Mouse (Mus musculus): ENCODE data around the gene 1700020D05Rik.

Gene 1700020D05Rik
- long read RNA-seq, experiment 1: 0 reads
- long read RNA-seq, experiment 2: 0 reads

DNA sequence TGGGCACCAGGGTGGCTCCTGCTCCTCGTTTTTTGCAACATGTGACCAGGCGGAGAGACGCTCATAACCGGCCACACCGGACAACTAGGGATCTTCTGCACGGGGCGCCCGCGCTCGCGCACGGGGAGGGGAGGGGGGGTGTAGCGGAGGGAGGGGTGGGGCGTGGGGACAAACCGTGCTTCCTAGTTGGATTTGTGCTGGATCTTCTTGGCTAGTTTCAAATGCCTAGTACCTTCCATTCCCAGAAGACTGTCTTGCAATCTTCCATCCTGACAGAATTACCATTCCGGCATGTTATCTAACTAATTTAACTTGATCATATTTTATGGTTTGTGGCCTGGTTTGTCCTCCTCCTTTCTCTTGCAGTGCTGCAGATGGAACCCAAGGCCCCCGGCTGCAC is at the start of gene 1700020D05Rik:
1700020D05Rik (minus strand) TSS at position 101 of the 400 bp plus-strand sequence.
- intact Hi-C loops (cut with DNase I): no loop called here

DNA sequence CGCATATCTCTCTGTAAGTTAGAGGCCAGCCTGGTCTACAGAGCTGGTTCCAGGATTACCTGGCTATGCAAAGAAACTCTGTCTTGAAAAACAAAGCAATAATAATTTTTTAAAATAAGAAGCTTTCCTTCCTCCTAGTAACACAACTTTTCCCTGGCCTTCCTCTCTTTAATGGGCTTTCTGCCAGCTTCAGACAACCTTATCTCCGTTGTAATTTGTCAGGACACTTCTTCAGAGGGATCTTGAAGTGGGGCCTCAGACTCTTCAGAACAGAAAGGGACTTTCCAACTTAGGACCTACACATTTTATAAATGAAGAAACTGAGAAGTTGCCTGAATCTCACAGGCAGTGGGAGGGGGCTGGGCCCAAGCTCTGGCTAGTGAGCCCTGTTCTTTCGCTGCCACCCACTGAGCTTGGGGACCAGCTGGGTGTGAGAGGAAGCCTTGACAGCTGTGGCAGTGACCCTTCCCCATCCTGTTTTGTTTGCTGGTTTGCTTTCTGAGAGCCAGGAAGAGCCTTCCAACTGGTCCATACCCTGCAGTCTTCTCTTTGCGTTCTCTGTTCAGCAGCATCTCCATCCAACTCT is 44.0 kb upstream of the 1700020D05Rik start:
- intact Hi-C loops (cut with DNase I): no loop called here

GRCm38 (mm10) chr19:5544031-5544430 is 40.4 kb upstream of the 1700020D05Rik start:
- intact Hi-C loops (cut with DNase I): no loop called here

DNA sequence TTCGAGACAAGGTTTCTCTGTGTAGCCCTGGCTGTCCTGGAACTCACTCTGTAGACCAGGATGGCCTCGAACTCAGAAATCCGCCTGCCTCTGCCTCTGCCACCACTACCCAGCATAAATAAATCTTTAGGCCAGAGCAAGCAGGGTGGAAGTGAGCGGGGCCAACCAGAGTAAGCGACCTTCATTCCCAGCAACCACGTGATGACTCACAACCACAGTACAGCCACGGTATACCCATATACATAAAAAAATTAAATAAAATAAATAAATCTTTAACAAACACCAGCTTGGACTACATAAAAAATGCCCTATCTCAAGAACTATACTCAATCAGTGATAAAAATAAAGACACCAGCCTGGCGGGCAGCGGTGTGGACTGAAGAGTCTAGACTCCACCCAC is 39.8 kb upstream of the 1700020D05Rik start:
- intact Hi-C loops (cut with DNase I): no loop called here

- intact Hi-C loops (cut with DNase I): no loop called here
Observed at GRCm38 (mm10) chr19:5538786-5539185, 35.2 kb upstream of the 1700020D05Rik start.

DNA sequence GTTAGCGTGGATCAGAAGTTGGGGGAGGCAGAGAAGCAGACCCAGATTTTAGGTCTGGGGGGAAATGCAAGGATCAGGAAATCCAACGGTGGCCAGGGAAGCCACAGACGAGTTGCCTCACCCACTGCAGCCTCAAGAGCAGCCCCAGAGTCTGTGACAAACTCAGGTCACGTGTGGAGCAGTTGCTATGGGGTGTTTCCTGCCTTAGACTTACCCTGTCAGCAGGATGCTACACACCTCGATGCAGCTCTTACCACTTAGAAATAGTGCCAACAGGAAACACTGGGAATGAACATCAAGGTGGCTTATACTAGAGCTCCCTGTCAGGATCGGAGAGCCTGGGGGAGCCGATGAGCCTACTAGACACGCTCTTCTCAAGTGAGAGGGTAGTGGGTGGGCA is 28.9 kb upstream of the 1700020D05Rik start:
- intact Hi-C loops (cut with DNase I): no loop called here

DNA sequence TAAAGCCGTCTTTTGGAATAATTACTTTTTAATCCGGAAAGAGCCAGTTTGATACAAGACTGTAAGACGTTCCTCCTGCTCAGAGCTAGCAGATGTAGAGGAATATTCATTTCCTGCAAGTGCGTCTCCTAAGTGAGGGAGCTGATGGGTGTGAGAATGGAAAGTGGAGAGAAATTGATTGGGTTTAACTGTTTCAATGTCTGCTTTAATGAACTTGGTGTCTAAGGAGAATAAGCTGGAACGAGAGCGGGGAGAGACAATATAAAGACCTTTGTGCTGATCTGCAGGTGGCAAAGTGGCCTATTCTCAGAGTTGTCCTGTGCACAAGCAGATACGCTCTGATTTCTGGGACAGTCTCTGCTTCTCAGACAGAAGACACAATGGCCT is 26.5 kb upstream of the 1700020D05Rik start:
- intact Hi-C loops (cut with DNase I): no loop called here

DNA sequence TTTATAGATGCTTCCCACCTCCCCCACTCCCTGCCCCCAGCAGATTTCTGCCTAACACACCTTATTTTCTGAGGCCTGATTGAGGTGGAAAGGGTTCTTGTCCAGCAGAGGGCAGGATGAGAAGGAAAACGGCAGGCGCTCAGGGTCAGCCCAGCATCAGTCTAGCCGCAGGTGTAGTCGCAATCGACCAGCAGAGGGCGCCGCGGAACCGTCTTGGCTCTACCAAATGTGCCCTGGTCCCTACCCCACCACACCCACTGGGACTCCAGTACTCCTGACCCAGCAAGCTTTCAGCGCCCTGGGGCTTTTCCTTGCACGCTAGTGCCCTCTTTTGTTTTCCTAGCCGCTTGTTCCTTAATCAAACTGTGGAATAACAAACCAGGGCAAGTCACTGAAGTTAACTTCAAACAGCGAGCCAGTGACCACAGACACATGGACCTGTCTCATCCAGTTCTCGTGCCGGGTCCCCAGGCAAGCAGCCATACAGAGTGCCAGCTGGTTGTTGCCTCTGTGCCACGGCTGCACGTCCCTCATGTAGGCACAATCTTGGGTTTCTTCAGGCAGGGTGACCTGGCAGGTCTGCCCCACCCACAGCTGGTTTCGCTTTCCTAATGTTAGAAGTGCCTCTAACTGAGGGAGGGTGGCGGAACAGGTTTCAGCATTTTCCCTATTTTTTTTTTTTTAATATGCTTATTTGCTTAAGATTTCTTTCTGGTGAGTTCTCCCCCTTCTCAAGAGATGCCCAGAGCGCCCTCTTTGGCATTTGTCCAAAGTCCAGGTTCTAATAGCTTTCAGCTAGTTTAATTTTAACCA is 25.9 kb upstream of the 1700020D05Rik start:
- intact Hi-C loops (cut with DNase I): loop anchor here (1.0 to 10.0 kb wide), 2 partner anchors 39 to 255 kb away; partner anchors contain the start of gene Ap5b1

GRCm38 (mm10) chr19:5525204-5525603 is 21.6 kb upstream of the 1700020D05Rik start:
- intact Hi-C loops (cut with DNase I): loop anchor here (10.0 kb wide), 1 partner anchor 260 kb away; no protein-coding TSS in a partner anchor

DNA sequence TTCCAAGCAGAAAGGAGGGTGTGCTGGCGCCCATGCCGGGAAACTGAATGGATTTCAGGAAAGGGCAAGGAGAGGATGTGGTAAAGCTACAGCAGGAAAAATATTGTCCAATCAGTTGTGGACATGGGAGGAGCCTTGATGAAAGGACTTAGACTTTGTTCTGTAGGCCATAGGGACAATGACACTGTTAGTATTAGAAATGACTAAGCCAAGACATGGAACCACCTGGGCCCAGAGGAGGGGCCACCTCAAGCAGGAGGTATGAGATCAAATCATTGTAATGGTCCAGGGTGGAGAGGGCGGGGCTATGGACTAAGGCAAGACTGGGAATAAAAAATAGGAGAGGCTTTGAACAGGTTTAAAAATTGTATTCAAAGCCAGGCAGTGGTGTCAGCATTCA is 15.1 kb upstream of the 1700020D05Rik start:
- intact Hi-C loops (cut with DNase I): no loop called here

- intact Hi-C loops (cut with DNase I): no loop called here
Observed at GRCm38 (mm10) chr19:5516906-5517505, 13.4 kb upstream of the 1700020D05Rik start.

DNA sequence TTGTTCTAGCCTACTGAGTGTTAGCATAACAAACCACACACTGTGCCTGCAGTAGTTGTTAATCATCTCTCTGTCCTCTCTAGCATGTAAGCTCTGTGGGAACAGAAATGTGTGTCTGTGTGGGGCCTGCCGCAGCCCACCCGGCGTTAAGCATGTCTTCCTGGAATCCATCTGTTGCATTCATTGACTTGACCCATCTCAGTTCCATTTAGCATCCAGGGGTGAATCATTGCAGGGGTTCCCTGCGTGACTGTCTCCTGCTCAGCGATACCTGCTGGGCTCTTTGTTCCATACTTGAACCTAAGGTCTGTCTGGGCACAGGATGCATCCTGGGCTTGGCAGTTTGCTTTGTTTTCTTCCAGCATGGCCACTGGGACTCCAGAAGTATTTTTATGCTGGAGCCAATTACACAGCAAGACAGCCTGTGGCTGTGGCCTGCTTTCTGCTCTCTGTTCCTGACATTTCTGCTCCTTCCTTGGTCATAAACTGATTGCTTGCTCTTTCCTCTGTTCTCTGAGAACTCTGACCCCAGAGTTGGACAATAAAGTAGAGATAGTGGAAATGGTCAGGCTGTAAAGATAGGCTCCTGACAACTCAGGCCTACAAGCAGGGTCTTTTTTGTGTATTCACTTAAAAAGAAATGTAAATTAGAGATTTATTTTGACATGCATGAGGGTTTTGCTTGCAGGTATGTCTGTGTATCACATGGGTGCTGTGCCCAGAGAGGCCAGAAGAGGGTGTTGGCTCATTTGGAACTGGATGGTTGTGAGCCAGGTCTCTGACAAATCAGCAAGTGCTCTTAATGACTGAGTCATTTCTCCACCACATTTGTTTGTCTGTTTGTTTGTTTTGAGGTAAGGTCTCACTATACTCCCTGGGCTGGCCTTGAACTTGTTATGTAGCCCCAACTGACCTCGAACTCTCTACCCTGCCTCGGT is 12.5 kb upstream of the 1700020D05Rik start:
- intact Hi-C loops (cut with DNase I): no loop called here

- intact Hi-C loops (cut with DNase I): no loop called here
Observed at GRCm38 (mm10) chr19:5513005-5513349, 9.4 kb upstream of the 1700020D05Rik start.

DNA sequence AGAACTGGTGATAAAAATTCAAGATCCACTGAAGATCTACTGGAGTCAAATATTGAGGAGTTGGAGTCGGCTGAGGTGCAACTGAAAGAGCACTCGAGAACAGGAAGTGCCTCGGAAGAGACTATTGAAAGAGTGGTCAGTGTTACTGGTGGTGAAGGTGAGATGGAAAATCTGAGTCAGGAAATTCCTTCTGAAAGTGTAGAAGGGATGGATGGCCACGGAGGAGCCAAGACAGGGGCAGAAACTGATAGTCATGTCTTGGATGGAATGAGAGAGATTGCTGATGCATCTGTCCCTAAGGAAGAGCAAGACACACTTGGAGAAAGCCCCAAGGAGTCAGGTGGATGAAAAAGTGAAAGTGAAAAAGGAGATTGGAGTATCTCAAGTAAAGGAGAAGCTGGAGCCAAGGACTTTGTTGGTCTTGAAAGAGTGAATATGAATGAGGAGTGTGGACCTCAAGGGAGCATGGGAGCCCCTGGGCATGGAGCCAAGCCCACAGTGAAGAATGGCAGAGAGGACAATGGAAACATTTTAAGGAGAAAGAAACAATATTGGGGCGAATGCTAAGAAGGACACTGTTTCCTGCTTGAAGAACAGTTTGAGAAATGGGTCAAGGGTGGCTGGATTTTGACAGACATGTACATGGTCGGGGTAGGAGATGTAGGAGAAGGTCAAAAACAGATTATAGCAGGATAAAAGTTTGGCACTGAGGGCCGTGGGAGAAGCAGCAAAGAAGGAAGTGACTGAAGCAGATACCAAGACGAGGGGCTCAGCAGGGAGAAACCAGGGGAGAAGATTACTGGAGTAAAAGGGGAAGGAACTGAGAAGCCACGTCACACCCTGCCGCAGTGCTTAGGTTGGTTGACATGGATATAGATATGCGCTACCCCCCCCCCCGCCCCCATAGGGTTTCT is 8.8 kb upstream of the 1700020D05Rik start:
- intact Hi-C loops (cut with DNase I): no loop called here

GRCm38 (mm10) chr19:5511074-5511632 is 7.6 kb upstream of the 1700020D05Rik start:
- intact Hi-C loops (cut with DNase I): no loop called here

DNA sequence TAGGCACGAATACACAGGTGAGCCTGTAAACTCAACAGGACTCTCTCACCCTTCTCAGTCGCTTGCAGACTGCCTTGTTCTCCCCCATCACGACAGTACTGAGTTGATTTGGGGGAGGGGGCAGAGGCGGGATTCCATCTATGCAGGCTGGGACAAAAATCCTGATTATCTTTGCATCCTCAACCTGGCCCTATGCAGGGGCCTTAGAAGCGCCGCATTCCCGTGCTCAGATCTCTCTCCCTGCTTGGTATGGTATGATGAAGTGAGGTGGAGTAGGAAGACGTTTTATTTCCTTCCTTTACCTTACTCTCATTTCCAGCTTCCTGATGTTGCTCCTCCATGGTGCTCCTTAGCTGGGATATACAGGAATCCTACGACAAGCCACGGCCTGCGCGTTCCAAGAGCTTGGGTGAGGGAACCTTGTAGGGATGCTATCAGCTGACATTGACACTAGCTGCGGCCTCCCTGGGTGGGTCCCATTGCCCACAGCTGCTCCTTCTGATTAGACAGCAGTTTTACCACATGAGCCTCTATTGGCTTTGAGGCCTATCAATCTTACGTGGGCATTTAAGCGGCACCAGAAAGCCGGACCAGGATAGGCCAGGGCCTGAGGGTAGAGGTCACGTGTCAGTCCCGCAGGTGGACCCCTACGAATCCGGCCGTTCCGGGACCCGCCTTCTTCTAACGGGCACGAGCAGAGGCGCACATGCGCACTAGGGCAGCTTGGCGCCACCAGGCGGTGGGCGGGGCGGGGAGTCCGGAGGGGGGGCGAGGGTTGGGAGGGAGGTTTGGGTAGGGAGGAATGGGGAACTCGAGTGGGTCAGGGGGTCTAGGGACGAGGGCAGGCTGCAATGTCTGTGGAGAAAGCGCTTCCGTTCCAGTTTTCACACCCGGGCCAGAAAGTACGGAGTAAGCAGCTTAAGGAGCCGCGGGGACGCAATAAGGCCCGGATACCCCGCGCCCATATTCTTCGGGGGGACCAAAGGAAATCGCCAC is 6.7 kb upstream of the 1700020D05Rik start, which contains the start of gene Snx32:
Snx32 (minus strand) TSS at position 508 of the 996 bp plus-strand sequence.
- intact Hi-C loops (cut with DNase I): no loop called here

DNA sequence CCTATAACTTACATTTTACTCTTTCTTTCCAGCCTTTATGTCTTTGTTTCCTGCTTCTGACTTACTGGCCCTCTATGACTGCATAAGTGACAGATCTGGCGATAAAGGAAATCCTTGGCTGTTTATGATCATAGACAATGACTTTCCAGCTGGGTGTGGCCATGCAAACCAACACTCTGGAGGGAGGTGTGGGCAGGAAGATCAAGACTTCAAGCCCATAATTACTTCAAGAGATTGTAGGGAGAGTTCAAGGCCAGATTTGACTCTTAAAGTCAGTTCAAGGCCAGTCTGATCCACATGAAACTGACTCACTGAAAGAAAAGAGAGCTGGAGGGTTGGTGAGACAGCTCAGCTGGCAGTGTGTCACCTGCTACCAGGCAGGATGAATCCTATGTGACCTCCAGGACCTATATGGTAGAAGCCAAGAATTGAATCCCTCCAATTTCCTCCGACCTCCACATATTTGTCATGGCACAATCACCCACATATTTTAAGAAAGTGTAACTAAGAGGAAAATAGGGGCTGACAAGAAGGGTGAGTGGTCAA is 3.2 kb downstream of the 1700020D05Rik start:
- intact Hi-C loops (cut with DNase I): no loop called here

DNA sequence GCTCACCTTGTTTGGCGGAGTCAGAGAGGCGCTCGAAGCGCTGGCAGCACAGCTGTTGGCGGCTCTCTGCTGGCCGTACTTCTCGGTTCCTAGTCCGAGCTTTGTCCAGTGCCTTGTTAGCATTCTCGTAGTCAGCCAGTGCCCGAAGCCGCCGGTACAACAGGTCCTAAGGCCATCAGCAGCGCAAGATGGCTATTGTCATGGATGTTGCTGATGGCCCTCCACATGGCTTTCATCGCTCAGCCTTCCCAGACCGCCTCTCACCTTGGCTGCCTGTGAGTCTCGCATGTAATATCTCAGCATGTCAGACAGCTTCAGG is 7.6 kb downstream of the 1700020D05Rik start:
- intact Hi-C loops (cut with DNase I): no loop called here
